Mouse (Mus musculus): Measurements from ENCODE around the gene Appl2. TPM values are rescaled to one million over a fixed set of nuclear protein-coding genes. Genes with fewer than 3 reads are reported as not detected.

Gene Appl2
- polyA plus RNA-seq, 1 experiment from 2014 or later: 32.4 TPM

GRCm38 (mm10) chr10:83634461-83634860, 14.1 kb downstream of the Appl2 start:
- 34% methylated on average over 5 of the region's 5 CpGs for WGBS
- no peak overlapping the region for H3K4me2 ChIP-seq (ENCODE audit: low read length)
- no peak for TF ChIP-seq CTCF (IDR thresholded peaks at IDR 0.05; ENCODE audit: low read depth)
- H3K36me3 ChIP-seq (ENCODE audit: insufficient read depth, low read length): no peaks in the 10 kb centered on the region
- no peaks in the 10 kb centered on the region for H3K9me3 ChIP-seq (replicated peaks; ENCODE audit: low read length)
- H3K27ac ChIP-seq: no peak overlapping the region
- H3K27me3 ChIP-seq (ENCODE audit: insufficient read depth, low read length): no peaks in the 10 kb centered on the region
- H3K4me3 ChIP-seq (replicated peaks; ENCODE audit: low read depth, low read length): no peak overlapping the region
- H3K4me1 ChIP-seq (replicated peaks; ENCODE audit: insufficient read depth, low read length): 0 out of 2 replicates have a peak, but pooled peaks cover 3% of the 10 kb centered on the region
- DNase-seq (ENCODE audit: low spot score) (peak; percentile 56), ATAC-seq (replicated peaks; ENCODE audit: low FRiP score, low read depth) (0 out of 2 replicates have a peak, but pooled peaks have one; percentile 15)
- no peak overlapping the region for H3K9ac ChIP-seq (ENCODE audit: low read depth, low read length)

GRCm38 (mm10) chr10:83632806-83633374, 15.6 kb downstream of the Appl2 start:
- no peak for TF ChIP-seq CTCF (IDR thresholded peaks at IDR 0.05; ENCODE audit: low read depth)
- 65% methylated on average over 7 of the region's 7 CpGs for WGBS
- no peak overlapping the region for H3K4me3 ChIP-seq (replicated peaks; ENCODE audit: low read depth, low read length)
- DNase-seq (ENCODE audit: low spot score) (no peak), ATAC-seq (replicated peaks; ENCODE audit: low FRiP score, low read depth) (no peak)
- no peaks in the 10 kb centered on the region for H3K9me3 ChIP-seq (replicated peaks; ENCODE audit: low read length)
- H3K9ac ChIP-seq (ENCODE audit: low read depth, low read length): no peak overlapping the region
- 0 out of 2 replicates have a peak, but pooled peaks cover 3% of the 10 kb centered on the region for H3K4me1 ChIP-seq (replicated peaks; ENCODE audit: insufficient read depth, low read length)
- no peak overlapping the region for H3K27ac ChIP-seq
- H3K36me3 ChIP-seq (ENCODE audit: insufficient read depth, low read length): no peaks in the 10 kb centered on the region
- H3K27me3 ChIP-seq (ENCODE audit: insufficient read depth, low read length): no peaks in the 10 kb centered on the region
- no peak overlapping the region for H3K4me2 ChIP-seq (ENCODE audit: low read length)

- Histone ChIP-seq H3K4me3 (replicated peaks; ENCODE audit: low read depth, low read length) (no peak overlapping the region), H3K4me2 (ENCODE audit: low read length) (no peak overlapping the region), H3K4me1 (replicated peaks; ENCODE audit: insufficient read depth, low read length) (0 out of 2 replicates have a peak, but pooled peaks cover 3% of the 10 kb centered on the region), H3K9ac (ENCODE audit: low read depth, low read length) (no peak overlapping the region), H3K27ac (no peak overlapping the region), H3K36me3 (ENCODE audit: insufficient read depth, low read length) (no peaks in the 10 kb centered on the region), H3K9me3 (replicated peaks; ENCODE audit: low read length) (no peaks in the 10 kb centered on the region), H3K27me3 (ENCODE audit: insufficient read depth, low read length) (no peaks in the 10 kb centered on the region)
- TF ChIP-seq CTCF (IDR thresholded peaks at IDR 0.05; ENCODE audit: low read depth): no peak
- no peak for DNase-seq (ENCODE audit: low spot score)
- 85% methylated on average over 10 of the region's 10 CpGs for WGBS
- ATAC-seq (replicated peaks; ENCODE audit: low FRiP score, low read depth): no peak
These were observed 16.8 kb downstream of the Appl2 start for GRCm38 (mm10) chr10:83631775-83632174.

GRCm38 (mm10) chr10:83630899-83631298, 17.6 kb downstream of the Appl2 start:
- no peaks in the 10 kb centered on the region for H3K9me3 ChIP-seq (replicated peaks; ENCODE audit: low read length)
- no peaks in the 10 kb centered on the region for H3K27me3 ChIP-seq (ENCODE audit: insufficient read depth, low read length)
- 62% methylated on average over 3 of the region's 3 CpGs for WGBS
- ATAC-seq (replicated peaks; ENCODE audit: low FRiP score, low read depth) (no peak), DNase-seq (ENCODE audit: low spot score) (no peak)
- no peak for TF ChIP-seq CTCF (IDR thresholded peaks at IDR 0.05; ENCODE audit: low read depth)
- 0 out of 2 replicates have a peak, but pooled peaks cover 3% of the 10 kb centered on the region for H3K4me1 ChIP-seq (replicated peaks; ENCODE audit: insufficient read depth, low read length)
- no peaks in the 10 kb centered on the region for H3K36me3 ChIP-seq (ENCODE audit: insufficient read depth, low read length)
- no peak overlapping the region for H3K27ac ChIP-seq
- H3K4me2 ChIP-seq (ENCODE audit: low read length): no peak overlapping the region
- no peak overlapping the region for H3K4me3 ChIP-seq (replicated peaks; ENCODE audit: low read depth, low read length)
- no peak overlapping the region for H3K9ac ChIP-seq (ENCODE audit: low read depth, low read length)

- H3K4me1 ChIP-seq (replicated peaks; ENCODE audit: insufficient read depth, low read length): 0 out of 2 replicates have a peak, but pooled peaks cover 3% of the 10 kb centered on the region
- DNase-seq (ENCODE audit: low spot score): no peak
- H3K27me3 ChIP-seq (ENCODE audit: insufficient read depth, low read length): no peaks in the 10 kb centered on the region
- no peak overlapping the region for H3K27ac ChIP-seq
- H3K9me3 ChIP-seq (replicated peaks; ENCODE audit: low read length): no peaks in the 10 kb centered on the region
- WGBS: 95% methylated on average over 5 of the region's 5 CpGs
- TF ChIP-seq CTCF (IDR thresholded peaks at IDR 0.05; ENCODE audit: low read depth): no peak
- no peak overlapping the region for H3K4me2 ChIP-seq (ENCODE audit: low read length)
- H3K36me3 ChIP-seq (ENCODE audit: insufficient read depth, low read length): peaks cover 5% of the 10 kb centered on the region; the same call in 1 of the 2 replicates
- no peak for ATAC-seq (replicated peaks; ENCODE audit: low FRiP score, low read depth)
- no peak overlapping the region for H3K9ac ChIP-seq (ENCODE audit: low read depth, low read length)
- no peak overlapping the region for H3K4me3 ChIP-seq (replicated peaks; ENCODE audit: low read depth, low read length)
These were observed 18.7 kb downstream of the Appl2 start for GRCm38 (mm10) chr10:83629878-83630277.

- WGBS: 39% methylated on average over 12 of the region's 12 CpGs
- Histone ChIP-seq H3K4me2 (ENCODE audit: low read length) (no peak overlapping the region), H3K36me3 (ENCODE audit: insufficient read depth, low read length) (peaks cover 5% of the 10 kb centered on the region; the same call in 1 of the 2 replicates), H3K4me3 (replicated peaks; ENCODE audit: low read depth, low read length) (no peak overlapping the region), H3K9me3 (replicated peaks; ENCODE audit: low read length) (no peaks in the 10 kb centered on the region), H3K27me3 (ENCODE audit: insufficient read depth, low read length) (no peaks in the 10 kb centered on the region), H3K27ac (no peak overlapping the region), H3K4me1 (replicated peaks; ENCODE audit: insufficient read depth, low read length) (0 out of 2 replicates have a peak, but pooled peaks cover under 1% of the 10 kb centered on the region), H3K9ac (ENCODE audit: low read depth, low read length) (no peak overlapping the region)
- DNase-seq (ENCODE audit: low spot score): peak; percentile 77
- no peak for TF ChIP-seq CTCF (IDR thresholded peaks at IDR 0.05; ENCODE audit: low read depth)
- peak; percentile 48 for ATAC-seq (replicated peaks; ENCODE audit: low FRiP score, low read depth)
These were observed 19.3 kb downstream of the Appl2 start for GRCm38 (mm10) chr10:83629190-83629781.
